Mouse (Mus musculus): ENCODE data around the gene Lmntd1.

The Lmntd1 gene

DNA sequence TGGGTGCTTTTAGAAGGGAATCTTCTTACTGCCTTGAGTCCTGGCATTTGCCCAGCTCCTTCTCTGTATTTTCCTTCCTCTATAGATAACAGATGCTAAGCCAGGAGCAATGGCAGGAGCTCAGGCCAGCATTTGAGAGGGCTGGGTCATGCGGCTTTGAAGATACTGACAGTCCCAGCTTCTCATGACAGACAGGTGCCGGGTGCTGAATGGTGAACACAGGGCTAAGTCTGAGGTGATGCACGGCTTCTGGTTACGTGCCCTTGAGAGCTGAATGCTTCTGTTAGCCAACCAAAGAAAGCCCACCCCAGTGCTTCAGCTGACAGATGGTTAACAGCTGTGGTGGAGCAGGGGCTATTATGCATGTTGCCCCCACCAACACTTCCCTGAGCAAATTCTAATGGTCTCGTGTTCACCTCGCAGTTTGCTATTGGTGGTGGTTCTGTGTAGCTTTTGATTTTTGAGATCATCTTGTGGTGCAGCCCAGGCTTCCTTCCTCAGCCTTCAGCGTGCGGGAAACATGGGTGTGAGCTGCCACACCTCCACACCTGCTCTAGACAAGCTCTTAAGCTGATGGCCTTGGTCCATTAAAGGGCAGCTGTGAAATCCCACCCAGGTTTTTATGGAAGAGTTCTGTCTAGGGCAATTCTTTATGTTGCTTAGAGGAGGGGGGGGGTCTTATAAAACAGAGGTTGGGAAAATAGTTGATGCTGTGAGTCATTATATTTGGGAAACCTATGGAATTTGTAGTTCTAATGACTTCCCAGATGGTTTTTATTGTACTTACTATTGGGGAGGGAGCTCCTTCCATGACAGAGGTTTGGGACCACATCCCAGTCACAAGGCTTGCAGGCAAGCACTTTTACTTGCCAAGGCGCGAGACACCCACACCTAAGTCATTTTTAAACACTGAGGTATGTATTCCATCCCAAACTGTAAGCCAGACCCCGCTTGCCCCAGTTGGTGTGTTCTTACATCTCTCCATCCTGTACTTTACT, 181.1 kb downstream of the Lmntd1 start:
- DNase-seq (ENCODE audit: low read depth): no peak

DNA sequence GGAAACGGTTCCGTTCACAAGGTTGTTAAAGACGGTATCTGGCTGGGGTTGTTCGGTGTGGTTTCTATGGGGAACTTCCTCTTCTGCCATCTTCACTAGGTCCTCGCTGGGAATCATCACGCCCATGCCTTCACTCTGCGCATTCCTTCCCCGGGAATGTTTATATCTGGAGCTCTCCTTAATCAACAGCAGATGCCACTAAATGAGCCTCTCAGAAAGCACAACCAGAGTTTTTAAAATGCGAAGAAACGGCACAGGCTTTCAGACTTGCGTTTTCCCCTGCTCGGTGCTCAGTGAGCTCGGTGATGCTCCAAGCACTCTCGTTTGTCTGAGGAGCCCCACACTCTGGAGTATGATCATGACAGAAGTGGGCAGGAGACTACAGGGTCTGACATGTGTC, 182.4 kb downstream of the Lmntd1 start:
- DNase-seq (ENCODE audit: low read depth): no peak

DNA sequence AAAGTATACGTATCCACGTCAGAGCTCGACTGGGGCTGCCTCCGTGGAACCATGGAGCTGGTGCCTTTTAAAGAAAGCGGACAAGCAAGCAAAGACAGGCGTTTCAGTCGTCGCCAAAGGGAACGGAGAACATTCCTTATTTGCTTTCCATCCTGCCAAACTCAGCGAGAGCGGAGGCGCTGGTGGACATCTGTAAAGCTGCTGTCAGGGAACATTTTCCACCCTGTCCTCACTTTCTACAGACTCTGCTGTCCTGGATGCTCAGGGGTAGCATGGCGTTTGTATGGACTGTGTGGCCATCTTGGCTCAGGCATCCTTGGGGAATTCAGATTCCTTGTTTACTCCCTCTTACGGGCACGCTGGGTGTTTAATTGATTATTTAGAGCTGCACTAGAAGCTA, 186.7 kb downstream of the Lmntd1 start:
- no peak for DNase-seq (ENCODE audit: low read depth)

DNA sequence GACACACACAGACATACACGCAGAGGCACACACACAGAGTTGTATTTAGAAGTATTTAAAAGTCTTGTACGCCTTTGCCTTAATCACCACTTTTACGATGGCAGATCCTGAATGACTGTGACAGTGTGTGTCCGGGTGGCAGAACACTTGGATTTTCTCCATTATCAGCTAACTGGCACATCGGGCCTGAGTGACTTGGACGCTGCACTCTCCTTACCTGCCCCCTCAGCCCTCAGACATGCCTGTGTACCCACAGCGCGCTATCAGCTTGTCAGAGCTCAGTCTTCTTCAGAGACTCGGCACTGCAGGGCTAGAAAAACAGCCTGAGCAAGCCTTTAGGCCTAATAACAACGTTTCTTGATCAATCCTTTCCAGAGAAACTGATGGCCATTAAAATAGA, 187.6 kb downstream of the Lmntd1 start:
- no peak for DNase-seq (ENCODE audit: low read depth)

DNA sequence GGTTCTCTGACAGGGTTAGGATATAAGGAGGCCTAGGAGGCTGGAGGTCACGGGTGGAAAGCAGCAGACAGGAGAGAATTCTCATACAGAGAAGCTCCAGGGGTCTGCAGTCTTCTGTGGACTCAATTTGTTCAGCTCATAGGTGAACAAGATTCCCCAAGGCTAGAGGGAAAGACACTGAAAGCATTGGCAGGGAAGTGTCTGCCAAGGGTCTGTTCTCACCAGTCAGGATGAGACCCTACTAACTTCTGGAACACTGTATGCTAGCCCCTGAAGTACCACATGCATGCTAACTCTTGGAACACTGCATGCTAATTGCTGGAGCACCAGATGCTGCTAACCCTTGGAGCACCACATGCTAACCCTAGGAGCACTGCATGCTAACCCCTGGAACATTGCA, 190.0 kb downstream of the Lmntd1 start:
- no peak for DNase-seq (ENCODE audit: low read depth)

DNA sequence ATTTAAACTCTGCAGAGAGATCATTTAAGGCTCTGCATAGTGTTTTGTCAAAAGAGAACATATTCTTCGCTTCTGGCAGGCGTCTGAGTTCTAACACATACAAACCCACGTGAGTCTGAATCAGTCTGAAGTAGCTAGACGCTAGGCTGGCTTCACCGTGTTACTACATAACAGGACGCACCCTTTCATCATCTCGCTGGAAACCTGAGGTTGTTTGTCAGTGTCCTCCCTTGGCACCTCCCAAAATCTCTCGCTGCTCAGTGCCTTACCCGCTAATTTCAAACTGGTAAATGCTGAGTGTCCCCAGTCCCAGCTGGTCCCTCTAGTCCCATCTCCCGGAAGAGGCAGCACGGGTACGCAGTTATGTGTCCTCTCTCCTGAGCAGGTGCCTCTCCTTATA, 190.6 kb downstream of the Lmntd1 start:
- no peak for DNase-seq (ENCODE audit: low read depth)

DNA sequence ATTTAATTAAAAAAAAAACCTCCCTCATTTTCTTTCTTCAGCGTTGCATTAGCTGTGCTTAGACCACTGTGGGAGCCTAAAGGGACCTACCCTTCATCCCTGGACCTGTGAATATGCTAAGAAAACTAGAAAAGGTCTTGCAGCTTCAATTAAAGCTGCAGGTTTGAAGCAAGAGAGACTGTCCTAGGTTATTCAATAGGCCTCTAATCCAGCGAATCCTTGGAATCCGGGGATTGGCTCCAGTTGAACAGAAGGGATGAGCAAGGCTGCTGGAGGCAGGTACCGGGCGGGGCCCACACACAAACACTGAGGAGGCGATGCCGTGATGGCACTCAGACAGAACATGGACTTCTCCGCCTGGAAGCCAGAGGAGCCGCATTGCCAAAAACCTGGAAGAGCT, 192.5 kb downstream of the Lmntd1 start:
- no peak for DNase-seq (ENCODE audit: low read depth)

DNA sequence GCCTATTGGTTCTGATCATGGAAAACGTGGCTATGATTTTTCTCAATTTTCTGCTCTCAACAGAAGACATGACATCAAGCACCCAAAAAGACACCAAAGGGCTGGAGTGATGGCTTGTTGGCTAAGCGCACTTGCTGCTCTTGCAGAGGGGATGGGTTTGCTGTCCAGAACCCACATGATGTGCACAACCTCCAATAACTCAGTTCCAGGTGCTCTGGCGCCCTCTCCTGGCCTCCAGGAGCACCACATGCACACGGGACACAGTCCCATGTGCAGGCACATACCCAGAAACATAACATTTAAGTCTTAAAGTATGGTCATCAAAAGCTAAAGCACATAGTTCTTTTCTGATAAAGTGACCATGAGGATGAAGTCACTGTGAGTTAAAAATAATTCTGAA, 193.7 kb downstream of the Lmntd1 start:
- DNase-seq (ENCODE audit: low read depth): no peak

DNA sequence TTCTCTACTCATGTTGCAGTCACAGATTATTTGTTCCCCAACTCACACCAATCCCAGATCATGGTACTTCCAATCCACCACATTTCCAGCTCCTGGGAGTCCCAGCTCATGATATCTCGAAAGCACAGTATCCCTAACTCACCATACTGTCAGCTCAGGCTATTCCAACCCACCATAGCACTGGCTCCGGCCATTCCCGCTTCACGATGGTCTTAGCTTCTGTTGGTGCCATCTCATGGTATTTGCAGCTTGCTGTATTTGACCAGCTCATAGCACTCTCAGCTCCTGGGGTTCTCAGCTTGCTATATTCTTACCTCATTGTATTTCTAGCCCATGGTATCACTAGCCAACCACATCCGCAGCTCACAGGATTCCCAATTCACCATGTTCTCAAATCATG, 195.3 kb downstream of the Lmntd1 start:
- no peak for DNase-seq (ENCODE audit: low read depth)

DNA sequence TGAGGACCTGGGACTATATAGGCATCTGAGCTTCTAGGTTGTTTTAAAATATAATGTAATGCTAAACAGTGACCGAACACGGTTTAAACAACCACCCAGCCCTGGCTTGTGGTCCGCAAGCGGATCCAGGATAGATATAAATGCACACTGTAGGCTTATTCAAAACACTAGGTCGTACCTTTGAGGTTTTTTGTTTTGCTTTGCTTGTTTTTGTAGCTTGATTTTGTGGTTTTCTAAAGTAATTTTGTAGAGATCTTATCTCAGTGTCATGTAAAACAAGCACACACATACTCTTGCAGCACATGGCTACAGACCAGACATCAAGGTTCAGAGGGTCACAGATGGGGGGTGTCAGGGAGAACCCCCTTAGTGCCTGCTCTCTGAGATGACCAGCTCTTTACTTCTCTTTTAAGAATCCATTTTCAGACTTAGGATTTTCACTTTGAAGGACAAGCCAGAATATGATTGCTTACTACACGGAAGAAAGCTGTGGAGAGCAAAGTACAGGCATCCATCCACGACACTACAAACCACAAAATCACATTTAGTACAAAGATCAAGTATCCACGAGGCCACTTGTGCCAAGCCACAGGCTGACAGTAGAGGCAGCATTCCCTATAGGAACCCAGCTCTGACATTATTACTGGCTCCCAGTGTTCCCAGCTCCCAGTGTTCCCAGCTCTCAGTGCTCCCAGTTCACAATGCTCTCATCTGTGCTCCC, 196.2 kb downstream of the Lmntd1 start:
- no peak for DNase-seq (ENCODE audit: low read depth)

DNA sequence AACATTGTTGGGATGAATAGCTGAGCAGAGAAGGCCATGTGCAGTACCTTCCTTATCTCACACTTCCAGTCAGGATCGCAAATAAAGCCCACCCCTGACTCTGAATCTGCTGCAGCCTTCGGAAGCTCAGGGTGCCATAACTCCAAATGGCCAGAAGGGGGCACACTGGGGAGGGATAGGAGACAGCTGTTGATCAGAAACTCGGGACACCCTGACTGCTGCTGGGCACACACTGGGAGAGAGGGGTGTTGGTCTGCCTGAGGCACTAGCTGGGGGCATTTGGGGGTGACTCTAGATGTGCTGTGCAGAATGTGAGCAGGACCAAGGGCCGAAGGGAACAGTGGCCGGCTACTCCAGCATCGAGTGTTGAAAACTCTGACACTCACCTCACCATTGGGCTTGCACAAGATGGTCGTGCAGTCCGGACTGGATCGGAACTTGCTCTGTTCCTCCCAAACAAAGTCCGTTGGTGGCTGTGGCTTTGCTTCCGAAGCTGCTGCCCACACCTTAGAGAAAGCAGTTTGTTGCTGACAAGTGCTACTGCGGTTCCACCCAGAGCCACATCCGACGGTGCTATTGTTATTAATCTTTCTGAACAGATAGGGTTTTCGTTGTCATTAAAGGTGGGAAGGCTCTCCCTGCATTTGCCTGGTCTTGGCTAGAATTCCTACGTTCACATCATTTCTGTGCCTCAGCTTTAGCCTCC, 197.0 kb downstream of the Lmntd1 start:
- no peak for DNase-seq (ENCODE audit: low read depth)

DNA sequence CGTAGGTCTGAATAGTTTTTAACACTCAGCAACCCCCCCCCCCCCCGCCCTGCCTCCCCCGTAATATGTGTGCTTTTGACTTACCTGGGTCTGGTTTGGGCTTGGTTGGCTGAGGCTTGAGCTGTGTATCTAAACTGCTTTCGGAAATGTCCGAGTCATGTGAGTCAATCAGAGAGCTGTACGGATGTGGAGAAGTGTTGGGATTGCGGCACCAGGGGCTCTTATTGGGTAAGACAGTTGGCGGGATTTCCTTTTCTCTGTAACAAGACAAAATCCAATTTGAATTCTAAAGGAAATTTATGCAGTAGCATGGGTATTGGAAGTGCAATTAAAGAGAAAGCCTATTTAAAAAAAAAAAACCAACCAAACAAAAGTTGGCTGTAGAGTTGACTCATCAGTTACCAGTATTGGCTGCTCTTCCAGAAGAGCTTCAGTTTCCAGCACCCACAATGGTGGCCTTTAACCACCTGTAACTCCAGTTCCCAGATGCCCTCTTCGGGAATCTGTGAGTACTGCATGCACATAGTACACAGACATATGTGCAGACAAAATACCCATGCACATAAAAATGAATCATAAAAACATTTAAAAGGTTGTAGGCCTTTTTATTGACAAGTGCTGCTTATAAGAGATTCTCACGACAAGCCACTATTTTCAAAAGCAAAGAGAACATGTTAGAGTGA, 209.6 kb downstream of the Lmntd1 start:
- no peak for DNase-seq (ENCODE audit: low read depth)

DNA sequence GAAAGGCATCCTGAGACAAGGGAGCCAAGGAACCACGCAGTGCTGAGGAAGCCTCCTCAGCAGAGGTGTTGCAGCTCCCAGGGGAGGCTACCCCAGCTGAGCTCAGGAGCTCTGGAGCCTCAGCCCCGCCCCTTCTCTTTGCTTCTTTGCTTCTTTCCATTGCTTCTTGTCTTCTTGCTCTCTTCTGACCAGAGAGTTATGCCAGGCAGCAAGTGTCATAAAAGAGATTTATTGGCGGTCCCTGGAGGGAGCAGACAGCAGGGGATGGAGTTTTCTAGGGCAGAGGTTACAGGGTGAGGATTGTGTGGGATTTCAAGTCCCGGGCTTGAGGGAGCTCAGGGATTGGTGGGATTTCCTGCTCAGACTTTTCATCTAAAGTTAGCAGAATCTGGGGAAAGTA, 213.0 kb downstream of the Lmntd1 start:
- DNase-seq (ENCODE audit: low read depth): no peak

DNA sequence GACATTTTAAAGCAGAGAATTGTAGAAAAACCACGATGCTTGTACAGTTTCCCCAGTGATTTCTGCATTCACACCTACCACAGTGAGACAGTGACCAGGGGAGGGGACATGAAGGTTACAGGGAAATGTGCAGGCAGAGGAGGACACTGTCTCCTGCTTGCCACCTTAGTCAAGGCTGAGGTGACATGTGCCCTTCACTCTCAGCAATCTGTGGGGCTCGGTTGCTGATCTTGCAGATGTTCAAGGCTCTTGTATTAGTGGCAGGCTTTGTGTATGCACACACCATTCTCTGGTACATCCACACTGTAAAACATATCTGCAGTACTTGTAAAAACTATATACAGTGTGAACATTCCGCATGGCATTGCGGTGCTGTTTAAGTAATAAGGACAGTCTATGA, 216.2 kb downstream of the Lmntd1 start:
- no peak for DNase-seq (ENCODE audit: low read depth)

DNA sequence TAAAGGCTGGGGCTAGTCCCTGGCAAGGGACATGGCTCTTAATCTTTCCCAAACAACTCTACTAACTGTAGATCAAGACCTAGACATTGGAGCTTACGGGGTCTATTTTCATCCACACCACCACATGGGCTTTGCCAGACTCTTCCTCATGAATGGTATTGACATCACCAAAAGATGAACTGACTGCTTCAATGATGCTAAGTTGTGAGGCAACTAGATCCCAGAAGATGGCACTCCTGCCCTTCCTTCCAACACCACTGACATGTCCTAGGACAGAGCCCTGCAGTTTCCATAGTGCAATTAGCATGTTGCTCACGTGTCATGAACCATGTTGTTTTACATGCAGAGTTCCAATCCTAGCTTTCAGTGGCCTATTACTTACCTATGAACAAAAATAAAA, 217.6 kb downstream of the Lmntd1 start:
- DNase-seq (ENCODE audit: low read depth): no peak

DNA sequence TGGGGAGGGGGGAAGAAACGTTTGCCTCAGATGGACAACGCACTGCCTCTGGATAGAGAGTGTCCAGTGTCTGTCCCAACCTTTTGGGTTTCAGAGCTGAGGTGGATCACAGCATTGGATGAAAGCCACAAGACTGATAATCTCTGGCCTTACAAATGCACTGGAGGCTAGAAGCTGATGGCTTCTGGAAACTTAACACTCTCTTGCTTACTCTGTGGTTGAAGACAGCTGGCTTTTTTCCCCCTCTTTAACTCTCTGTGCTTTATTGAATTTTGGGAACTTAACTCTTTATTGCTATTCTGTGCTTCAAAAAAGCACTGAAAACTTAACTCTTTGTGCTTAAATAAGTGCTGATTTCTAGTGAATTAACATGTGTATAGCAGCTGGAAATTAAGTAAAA, 223.7 kb downstream of the Lmntd1 start:
- DNase-seq (ENCODE audit: low read depth): no peak

DNA sequence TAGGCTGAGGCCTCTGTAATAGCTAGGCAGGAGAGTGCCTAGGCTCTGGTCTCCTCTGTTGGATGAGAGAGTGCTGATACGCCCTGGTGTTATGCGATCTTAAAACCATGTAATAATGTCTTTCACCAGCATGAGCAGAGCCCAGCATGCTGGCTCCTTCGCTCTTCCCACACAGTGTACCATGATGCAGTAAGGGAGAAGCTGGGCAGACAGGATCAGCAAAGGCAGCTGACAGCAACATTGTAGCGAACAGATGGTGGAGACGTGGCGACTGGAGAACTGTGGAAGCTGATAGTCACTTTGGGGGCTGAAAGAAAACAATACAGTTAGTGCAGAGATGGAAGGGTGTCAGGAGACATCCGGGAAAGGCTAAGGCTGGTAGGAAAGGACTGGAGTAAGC, 224.2 kb downstream of the Lmntd1 start:
- no peak for DNase-seq (ENCODE audit: low read depth)

DNA sequence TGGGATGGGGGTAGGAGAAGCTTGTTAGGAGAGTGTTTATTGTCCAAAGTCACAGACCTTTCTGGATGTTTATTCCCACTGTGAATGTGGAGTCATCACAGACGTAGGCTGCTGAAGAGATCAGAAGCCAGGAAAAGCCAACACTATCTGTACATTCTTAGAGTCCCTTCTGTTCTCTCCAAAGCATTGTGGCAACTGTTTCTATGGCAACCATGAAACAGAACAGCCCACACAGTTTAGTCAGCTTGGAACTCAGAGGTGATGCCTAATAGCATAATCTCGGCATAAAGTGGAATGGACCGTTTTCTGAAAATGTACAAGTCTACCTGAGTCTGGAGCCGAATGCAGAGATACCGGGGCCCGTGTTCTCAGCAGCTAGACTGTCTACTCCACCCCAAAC, 226.7 kb downstream of the Lmntd1 start:
- no peak for DNase-seq (ENCODE audit: low read depth)

DNA sequence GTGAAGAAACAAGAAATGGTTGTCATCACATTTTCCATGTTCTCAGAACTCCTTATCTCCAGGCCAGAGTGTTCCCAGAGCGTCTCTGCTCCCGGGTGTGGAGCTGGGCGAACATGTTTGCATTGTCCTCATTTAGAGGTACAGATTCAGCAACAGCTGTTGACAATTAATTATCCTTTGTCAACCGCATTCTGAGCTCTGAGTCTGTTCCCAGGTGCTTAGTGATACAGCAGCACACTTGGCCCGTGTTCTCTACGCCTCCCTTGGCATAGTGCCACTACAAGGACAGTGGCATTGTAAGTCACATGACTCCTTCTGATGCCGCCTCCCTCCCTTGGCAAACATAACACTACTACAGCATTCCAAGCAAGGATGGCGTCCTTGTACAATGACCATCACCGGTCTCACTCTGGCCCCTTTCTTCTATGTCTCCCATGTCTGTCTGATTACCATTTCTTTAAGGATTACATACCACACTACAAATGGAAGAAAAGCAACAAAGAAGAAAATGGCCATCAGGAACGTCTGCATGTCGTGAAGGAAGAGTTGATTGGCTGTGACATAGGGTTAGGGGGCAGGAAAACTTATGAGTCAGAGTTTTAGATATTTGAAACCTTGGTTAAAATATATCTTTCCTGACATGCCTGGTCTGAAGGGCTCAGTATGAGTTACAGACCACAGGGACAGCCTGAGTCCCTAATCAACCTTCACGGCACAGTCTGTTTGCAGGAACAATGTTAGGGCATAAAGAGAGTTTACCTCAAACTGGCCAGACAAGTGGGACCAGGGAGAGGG, 231.3 kb downstream of the Lmntd1 start:
- DNase-seq (ENCODE audit: low read depth): no peak

DNA sequence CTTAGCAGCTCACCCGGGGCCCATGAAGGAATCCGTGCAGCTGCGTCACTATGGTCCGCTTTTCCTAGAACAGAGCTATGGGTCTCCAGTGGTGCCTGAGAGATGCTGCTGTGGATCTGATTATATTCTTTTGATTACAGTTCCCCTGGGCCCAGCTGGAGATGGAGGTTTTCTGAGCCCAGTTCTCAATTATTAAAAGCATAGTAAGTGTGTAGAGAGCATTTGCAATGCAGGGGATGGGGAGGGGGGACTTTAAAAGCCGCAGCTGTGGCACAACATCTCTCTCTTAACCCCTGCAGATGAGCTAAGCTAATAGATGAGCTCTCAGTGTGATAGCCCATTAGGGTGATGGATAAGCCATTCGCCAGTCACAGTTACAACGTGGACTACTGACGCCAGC, 233.2 kb downstream of the Lmntd1 start:
- no peak for DNase-seq (ENCODE audit: low read depth)

DNA sequence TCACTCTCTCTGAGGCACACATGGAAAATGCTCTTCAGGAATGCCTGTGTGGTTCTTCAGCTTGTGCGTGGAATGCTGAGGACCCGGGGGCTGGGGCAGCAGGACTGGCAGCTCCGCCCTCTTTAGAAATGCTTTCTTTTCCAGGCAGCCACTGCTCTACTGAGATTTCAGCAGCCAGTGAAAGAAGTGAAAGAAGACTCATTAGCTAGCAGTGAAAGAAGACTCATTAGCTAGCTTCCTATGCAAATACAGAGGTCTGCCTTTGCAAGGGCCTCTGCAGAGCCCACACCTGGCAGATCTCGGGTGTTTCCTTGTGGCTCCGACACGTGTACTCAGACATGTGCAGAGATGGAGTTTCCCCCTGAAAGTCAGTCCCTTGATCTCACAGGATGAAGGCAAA, 234.9 kb downstream of the Lmntd1 start:
- no peak for DNase-seq (ENCODE audit: low read depth)
